Mouse (Mus musculus) thymus, adult 2 months (tissue): Measurements from ENCODE around the gene Atp12a. TPM values are rescaled to one million over a fixed set of nuclear protein-coding genes. Genes with fewer than 3 reads are reported as not detected.
A peak's percentile ranks its signal among the peaks of the same experiment; 100 is the strongest.

Experiments
- DNase-seq: peaks from one replicate; pipeline ENCODE4 v3.0.0; 2021
- H3K27ac ChIP-seq: fragments of 200-500 bp; 2 replicates; pipeline ENCODE4 v1.5.1; 2012; ENCODE audit warnings: low read length, control low read depth; ENCODE audit not compliant: control insufficient read depth, insufficient read depth
- H3K27me3 ChIP-seq: fragments of 200-500 bp; 2 replicates; pipeline ENCODE4 v1.6.1; 2012; ENCODE audit warnings: mild to moderate bottlenecking, low read length, moderate library complexity, mixed read lengths; ENCODE audit not compliant: control insufficient read depth, insufficient read depth
- H3K36me3 ChIP-seq: fragments of 200-500 bp; 2 replicates; pipeline ENCODE4 v1.6.1; 2012; ENCODE audit warnings: mild to moderate bottlenecking, low read length, moderate library complexity; ENCODE audit not compliant: control insufficient read depth, insufficient read depth
- H3K4me1 ChIP-seq: fragments of 200-500 bp; replicated peaks from 2 replicates; pipeline ENCODE4 v1.6.1; 2012; ENCODE audit warnings: low read length; ENCODE audit not compliant: control insufficient read depth, insufficient read depth
- H3K4me3 ChIP-seq: fragments of 200-500 bp; 2 replicates; pipeline ENCODE4 v1.5.1; 2012; ENCODE audit warnings: mild to moderate bottlenecking, low read length, control low read depth, moderate library complexity; ENCODE audit not compliant: control insufficient read depth, insufficient read depth
- CTCF ChIP-seq: fragments of 200-500 bp; IDR thresholded peaks from 2 replicates; pipeline ENCODE4 v1.5.1; 2012; ENCODE audit warnings: mild to moderate bottlenecking, control low read depth, low read length, moderate library complexity, borderline replicate concordance; ENCODE audit not compliant: control insufficient read depth, poor library complexity, insufficient read depth; ENCODE audit errors: extremely low read depth
- POLR2A ChIP-seq: fragments of 200-500 bp; IDR thresholded peaks from 2 replicates; pipeline ENCODE4 v1.6.1; 2012; ENCODE audit warnings: mild to moderate bottlenecking, low read length, control low read depth, moderate library complexity; ENCODE audit not compliant: control insufficient read depth, poor library complexity, insufficient read depth; ENCODE audit errors: extremely low read depth
- WGBS: fragments of 180-500 bp; shearing (Covaris S2); methylation state at CpG from one replicate; pipeline ENCODE4 v1.1.7; 2018; 5-methylcytosine and 5-hydroxymethylcytosine counted together
- polyA plus RNA-seq: library from polyadenylated mRNA; depleted of rRNA; stranded (reverse); fragments of >200 nt; gene quantifications from 2 replicates; pipeline ENCODE4 v1.2.3, GENCODE M21; 2012

The Atp12a gene
- polyA plus RNA-seq, 1 experiment: 0.69 TPM

DNA sequence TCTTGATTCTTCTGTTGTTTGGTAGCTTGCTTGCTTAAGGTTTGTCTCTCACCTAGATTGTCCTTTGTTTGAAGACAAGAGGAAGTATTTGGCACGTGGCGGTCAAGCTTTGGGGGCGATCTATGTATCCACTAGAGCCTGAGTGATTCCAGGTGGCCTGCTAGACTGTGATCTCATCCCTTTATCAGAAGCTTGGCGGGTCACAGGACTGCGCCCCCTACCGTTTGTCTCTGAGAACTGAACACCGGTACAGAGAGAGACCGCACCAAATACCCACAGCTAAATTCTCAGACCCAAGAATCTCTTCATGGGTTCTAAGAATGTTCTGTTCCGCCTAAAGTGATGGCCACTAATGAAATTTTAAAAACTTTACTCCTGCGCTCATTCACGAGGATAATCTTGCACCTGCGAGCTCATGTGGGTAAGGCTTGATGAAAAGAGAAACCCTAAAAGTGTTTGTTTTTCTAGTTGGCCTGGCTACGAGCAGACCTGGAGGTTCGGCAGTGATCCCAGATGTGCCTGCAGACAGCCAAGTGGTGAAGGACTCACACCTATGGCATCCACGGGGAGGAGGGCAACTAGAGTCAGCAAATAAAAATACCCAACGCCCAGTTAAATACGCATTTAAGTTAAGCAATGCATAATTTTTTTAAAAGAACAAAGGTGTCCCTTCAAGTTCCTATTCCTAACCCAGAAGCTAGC lies 12.8 kb upstream of the Atp12a start:
- Histone ChIP-seq H3K27ac (no peak overlapping the region), H3K4me3 (no peak overlapping the region), H3K27me3 (no peaks in the 10 kb centered on the region), H3K36me3 (no peaks in the 10 kb centered on the region), H3K4me1 (no peaks in the 10 kb centered on the region)
- no peak for TF ChIP-seq POLR2A
- TF ChIP-seq CTCF: peak; percentile 48; the same call in 1 of the 2 replicates
- WGBS: 43% methylated on average over 17 of the region's 17 CpGs
- peak; percentile 16 for DNase-seq

DNA sequence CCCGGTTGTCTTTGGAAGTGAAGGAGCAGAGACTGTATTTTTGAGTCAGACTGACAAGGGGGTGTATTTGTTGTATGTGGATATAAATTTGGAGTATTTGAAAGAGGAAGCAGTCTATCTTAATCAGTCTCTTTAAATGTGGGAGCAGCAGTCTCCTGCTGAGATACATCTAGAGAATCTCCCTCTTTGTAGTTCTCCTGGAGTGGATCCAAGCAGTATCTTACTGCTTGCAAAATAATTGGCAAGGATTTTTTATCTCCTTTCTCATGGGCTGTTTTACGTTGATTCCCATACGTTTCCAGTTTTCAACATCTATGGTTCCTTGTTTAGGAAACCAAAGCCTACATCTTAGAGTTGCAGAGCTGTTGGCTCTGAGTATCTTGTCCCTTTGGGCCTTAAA lies 10.1 kb upstream of the Atp12a start:
- WGBS: 79% methylated on average over 3 of the region's 3 CpGs
- Histone ChIP-seq H3K4me3 (no peak overlapping the region), H3K27me3 (no peaks in the 10 kb centered on the region), H3K36me3 (no peaks in the 10 kb centered on the region), H3K4me1 (no peaks in the 10 kb centered on the region), H3K27ac (no peak overlapping the region)
- TF ChIP-seq POLR2A (no peak), CTCF (no peak)
- DNase-seq: no peak

DNA sequence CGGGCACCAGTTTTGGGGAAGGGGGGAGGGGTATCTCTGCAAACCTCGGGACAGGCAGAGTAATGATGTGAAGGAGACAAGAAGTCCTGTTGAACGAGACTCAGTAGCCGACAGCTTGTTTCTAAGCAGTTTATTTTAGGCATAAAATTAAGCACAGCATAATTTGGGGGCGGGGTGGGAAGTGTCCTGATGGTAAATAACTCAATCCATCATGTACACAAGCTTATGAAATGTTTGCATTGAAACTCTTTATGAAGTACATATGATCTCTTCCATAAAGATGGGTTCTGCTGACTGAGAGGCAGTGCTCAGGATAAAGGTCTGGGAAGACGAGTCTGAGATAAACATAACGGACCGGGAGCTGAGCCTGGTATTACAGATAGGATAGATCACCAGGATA lies 9.5 kb upstream of the Atp12a start:
- Histone ChIP-seq H3K4me1 (no peaks in the 10 kb centered on the region), H3K27me3 (no peaks in the 10 kb centered on the region), H3K4me3 (no peak overlapping the region), H3K27ac (no peak overlapping the region), H3K36me3 (no peaks in the 10 kb centered on the region)
- DNase-seq: no peak
- 87% methylated on average over 8 of the region's 8 CpGs for WGBS
- no peak for TF ChIP-seq CTCF
- TF ChIP-seq POLR2A: no peak

DNA sequence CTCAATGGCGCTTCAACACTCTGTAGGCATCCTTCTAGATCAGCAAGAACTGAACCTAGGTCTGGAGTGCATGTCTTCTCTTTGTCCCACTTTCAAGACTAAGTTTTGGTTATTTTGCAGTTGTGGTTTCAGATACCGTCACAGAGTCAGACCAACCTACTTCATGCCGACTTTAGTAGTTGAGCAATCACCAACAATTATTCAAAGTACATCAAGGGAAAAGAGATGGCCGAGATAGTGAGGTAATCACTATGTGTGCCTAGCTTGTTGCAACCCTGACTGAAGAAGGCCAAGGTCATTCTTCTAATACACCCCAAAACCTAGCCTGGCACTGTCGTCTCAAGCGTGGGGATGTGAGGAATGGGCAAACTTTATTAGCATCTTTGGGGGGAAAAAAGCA lies 8.7 kb upstream of the Atp12a start:
- Histone ChIP-seq H3K4me1 (no peaks in the 10 kb centered on the region), H3K4me3 (no peak overlapping the region), H3K36me3 (no peaks in the 10 kb centered on the region), H3K27ac (no peak overlapping the region), H3K27me3 (no peaks in the 10 kb centered on the region)
- TF ChIP-seq POLR2A: no peak
- TF ChIP-seq CTCF: no peak
- DNase-seq: no peak
- 92% methylated on average over 6 of the region's 6 CpGs for WGBS

DNA sequence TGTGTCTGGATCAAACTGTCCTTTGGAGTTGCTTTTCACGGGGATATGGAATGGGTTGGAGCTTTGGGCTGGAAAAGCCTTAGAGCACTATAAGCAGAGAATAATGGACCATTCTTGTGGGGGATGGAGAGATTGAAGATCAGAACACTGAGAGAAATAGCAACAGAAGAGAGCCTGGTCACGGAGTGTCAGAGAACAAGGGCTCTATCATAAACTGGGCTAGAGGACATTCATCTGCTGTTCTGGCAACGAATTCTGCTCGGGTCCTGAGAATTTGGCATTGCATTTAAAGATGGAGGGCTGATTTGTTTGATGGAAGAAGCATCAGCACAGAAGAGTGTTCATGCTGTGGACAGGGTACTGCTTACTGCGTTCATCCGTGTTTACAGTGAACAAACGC lies 6.4 kb upstream of the Atp12a start:
- TF ChIP-seq POLR2A (no peak), CTCF (no peak)
- H3K27ac ChIP-seq: no peak overlapping the region
- no peaks in the 10 kb centered on the region for H3K36me3 ChIP-seq
- no peak for DNase-seq
- no peak overlapping the region for H3K4me3 ChIP-seq
- H3K4me1 ChIP-seq: no peaks in the 10 kb centered on the region
- WGBS: 93% methylated on average over 7 of the region's 7 CpGs
- no peaks in the 10 kb centered on the region for H3K27me3 ChIP-seq

DNA sequence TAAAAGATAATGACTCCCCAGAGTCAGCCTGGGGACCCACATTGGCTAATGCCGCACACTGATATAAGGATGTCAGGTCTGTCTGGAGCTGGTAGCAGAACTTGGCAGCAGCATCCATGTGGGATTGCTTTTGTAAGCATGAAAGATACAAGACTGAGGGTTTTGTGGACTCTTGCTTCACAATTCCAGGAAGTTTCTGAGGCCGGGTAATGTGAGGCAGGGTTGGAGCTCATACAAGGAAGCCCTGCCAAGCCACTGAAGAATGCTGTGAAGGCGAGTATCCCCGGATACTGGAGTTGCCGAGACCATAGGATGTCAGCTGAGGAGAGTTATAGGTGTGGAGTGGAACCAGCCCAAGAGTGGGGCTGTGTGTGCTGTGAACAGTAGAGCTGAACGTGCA lies 5.7 kb upstream of the Atp12a start:
- WGBS: 70% methylated on average over 6 of the region's 6 CpGs

DNA sequence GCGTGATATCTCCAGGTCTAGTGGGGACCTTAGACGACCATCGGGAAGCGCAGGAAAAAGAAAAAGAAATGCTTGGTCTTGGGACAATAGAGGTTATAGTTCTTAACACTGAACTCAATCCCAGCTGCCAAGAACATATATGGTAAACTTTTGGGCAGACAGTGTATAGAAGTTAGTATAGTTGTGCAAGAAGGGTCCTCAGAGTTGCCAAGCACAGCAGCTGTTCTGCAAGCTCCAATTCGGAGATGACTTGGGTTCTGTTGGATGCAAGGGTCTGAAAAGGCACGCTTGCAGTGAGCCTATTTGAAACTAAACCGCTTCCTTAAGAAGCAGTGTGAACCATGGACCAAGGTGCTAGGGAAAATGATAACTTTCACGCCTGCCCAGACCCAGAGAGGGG lies 424 bp downstream of the Atp12a start:
- H3K4me3 ChIP-seq: no peak overlapping the region
- H3K27ac ChIP-seq: no peak overlapping the region
- no peak for DNase-seq
- 38% methylated on average over 8 of the region's 8 CpGs for WGBS
- H3K36me3 ChIP-seq: no peaks in the 10 kb centered on the region
- no peak for TF ChIP-seq CTCF
- TF ChIP-seq POLR2A: no peak
- no peaks in the 10 kb centered on the region; the same call in 1 of the 2 replicates for H3K27me3 ChIP-seq
- H3K4me1 ChIP-seq: no peaks in the 10 kb centered on the region

More for the DNA sequence above, 5.7 kb upstream of the Atp12a start:
- H3K27me3 ChIP-seq: no peaks in the 10 kb centered on the region
- no peak overlapping the region for H3K27ac ChIP-seq
- no peak overlapping the region for H3K4me3 ChIP-seq
- H3K36me3 ChIP-seq: no peaks in the 10 kb centered on the region
- no peak for TF ChIP-seq CTCF
- TF ChIP-seq POLR2A: no peak
- DNase-seq: no peak
- H3K4me1 ChIP-seq: no peaks in the 10 kb centered on the region

DNA sequence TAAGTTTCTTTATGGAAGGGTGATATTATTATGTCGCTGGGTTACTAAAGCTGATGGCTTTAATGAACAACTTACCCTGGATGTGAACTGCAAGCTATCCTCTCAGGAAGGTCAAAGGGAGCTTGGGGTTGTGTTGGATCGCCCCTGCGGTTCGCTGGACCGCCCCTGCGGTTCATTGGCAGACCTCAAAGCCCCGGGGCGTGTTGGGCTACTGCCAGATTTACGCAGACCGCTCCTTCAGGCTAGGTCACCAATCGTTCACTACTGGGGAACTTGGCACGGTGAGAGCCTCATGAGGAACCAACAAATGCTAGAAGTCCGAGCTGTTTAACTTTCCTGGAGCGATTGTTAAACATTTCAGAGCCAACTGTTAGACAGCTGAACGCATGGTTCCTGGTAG lies 1.8 kb downstream of the Atp12a start:
- Histone ChIP-seq H3K27me3 (no peaks in the 10 kb centered on the region; the same call in 1 of the 2 replicates), H3K4me3 (no peak overlapping the region), H3K27ac (no peak overlapping the region), H3K4me1 (no peaks in the 10 kb centered on the region), H3K36me3 (no peaks in the 10 kb centered on the region)
- WGBS: 10% methylated on average over 15 of the region's 15 CpGs
- TF ChIP-seq CTCF (no peak), POLR2A (no peak)
- no peak for DNase-seq
